Mouse (Mus musculus) ES-CJ7 (cell line): ENCODE data around the gene Tgm4.

Source experiments
- DNase-seq: peaks from one replicate; pipeline ENCODE4 v3.0.0; 2011; ENCODE audit warnings: low read depth, low spot score

Gene Tgm4

GRCm38 (mm10) chr9:123107186-123107585 lies 72.7 kb downstream of the Tgm4 start:
- no peak for DNase-seq

DNA sequence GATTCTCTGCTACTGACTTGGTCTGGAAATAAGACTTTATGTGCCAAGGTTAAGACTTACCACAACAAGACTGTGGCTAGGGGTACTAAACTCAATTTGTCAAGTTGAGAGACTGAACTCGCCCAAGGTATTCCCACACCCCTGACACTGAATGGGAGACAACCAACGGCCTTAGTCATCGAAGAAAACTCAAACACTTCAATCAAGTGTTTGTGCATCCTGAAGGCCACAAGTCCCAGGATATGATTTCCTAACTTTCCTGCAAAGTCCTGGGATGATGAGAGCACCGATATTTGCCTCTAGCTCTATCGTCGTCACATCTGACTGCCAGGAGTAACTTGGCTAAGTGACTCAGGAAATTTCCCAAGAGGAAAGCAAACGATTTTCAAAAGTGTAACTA lies 74.7 kb downstream of the Tgm4 start:
- no peak for DNase-seq

DNA sequence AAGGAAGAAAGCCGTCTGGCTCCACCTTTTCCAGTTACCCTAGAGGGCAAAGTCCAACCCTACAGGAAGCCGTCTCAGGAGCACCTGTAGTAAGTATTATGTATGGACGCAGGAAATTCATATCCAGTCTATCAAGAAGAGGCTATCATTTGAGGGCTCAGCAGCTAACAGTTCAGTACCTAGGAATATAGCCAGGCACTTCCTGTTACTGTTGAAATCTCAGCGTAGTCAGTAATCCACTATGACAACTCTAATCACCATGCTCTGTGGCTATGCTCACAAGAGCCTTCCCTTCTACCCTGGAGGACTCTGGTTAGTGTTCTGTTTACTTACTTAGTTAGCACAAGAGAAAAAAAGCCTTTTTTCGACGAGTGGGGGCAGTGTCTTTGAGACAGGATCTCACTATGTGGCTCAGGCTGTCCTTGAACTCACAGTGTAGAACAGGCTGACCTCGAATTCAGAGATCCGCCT lies 77.3 kb downstream of the Tgm4 start:
- peak; percentile 60 for DNase-seq

- DNase-seq = peak; percentile 81
Measured at GRCm38 (mm10) chr9:123112805-123113521, 78.4 kb downstream of the Tgm4 start, which contains the start of the genes Zdhhc3 and Exosc7. TSS of gene Zdhhc3 (minus strand) at chr9:123113205. TSS of gene Exosc7 (plus strand) at chr9:123113215.

DNA sequence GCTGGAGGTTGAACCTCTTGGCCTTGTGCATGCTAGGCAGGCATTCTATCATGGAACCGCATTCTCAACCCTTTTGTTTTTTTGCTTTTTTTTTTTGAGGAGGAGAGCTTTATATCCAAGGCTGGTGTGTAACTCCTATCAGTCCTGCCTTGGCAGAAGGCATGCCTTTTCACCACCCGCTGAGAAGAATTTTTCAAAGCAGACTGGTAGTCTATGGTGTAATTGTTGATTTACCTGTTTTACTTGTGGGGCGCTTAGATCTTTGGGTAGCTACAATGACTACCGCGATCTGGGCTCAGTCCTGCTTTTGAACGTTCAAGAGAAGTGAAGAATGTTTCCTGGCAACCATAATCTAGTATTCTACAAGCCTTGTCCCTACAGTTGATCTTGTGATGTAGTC lies 79.4 kb downstream of the Tgm4 start:
- no peak for DNase-seq

DNA sequence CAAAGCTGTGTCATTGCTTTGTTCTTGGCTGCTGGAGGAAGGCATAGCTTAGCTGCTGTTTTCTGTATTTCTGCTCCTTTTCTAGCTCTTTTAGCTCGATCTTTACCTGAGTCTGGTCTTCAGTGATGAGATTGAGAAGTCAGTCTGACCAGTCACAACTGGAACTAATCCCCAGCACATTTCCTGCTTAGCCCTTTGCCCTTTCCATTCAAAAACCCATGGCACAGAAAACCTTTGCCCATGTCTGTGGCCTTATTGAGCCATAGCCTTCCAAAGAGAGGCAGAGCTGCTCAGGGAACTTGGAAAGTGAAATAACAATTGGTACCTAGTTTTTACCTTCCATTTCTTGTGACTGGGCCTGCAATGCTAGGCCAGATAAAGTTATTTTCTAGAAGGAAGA lies 81.0 kb downstream of the Tgm4 start:
- no peak for DNase-seq
